Mouse (Mus musculus): ENCODE results near the gene Srpk2. TPM values are rescaled to one million over a fixed set of nuclear protein-coding genes. Genes with fewer than 3 reads are reported as not detected.
A peak's percentile ranks its signal among the peaks of the same experiment; 100 is the strongest.
"Not testable (repeated sequence)": the region's sequence is repeated elsewhere in the genome, so short reads cannot be mapped to it uniquely, and the experiment has no call there.

Gene Srpk2
- total and polyA plus RNA-seq, 3 experiments: 11.2 to 41.7 (median 16.9) TPM

- H3K4me1 ChIP-seq (ENCODE audit: control insufficient read depth in 1 of 2, insufficient read depth in 2 of 2, low read length in 2 of 2): peaks cover 24 to 34% of the 10 kb centered on the region in 2 experiments
- TF ChIP-seq CHD1 (IDR thresholded peaks at IDR 0.05; ENCODE audit: low read depth, low read length) (0 out of 2 replicates have a peak, but pooled peaks have one; percentile 71), RCOR1 (IDR thresholded peaks at IDR 0.05; ENCODE audit: low read depth, low read length) (0 out of 2 replicates have a peak, but pooled peaks have one; percentile 36), E2F4 (IDR thresholded peaks at IDR 0.05; ENCODE audit: borderline replicate concordance, low read depth, low read length) (no peak), MYB (IDR thresholded peaks at IDR 0.05; ENCODE audit: low read depth, low read length) (peak; percentile 31; the same call in 1 of the 2 replicates), TCF12 (IDR thresholded peaks at IDR 0.05; ENCODE audit: low read depth, low read length) (0 out of 2 replicates have a peak, but pooled peaks have one; percentile 36), MXI1 (IDR thresholded peaks at IDR 0.05; ENCODE audit: low read depth, low read length) (peak; percentile 53; the same call in 1 of the 2 replicates), EP300 (IDR thresholded peaks at IDR 0.05; ENCODE audit: low read depth in 1 of 2, low read length in 2 of 2) (peak; percentile 58 to 65; a peak in 2 of 4 replicates), SIN3A (IDR thresholded peaks at IDR 0.05; ENCODE audit: low read length) (peak; percentile 49), MAZ (IDR thresholded peaks at IDR 0.05; ENCODE audit: low read depth, low read length) (0 out of 2 replicates have a peak, but pooled peaks have one; percentile 43), MYC (IDR thresholded peaks at IDR 0.05; ENCODE audit: low read depth, low read length) (0 out of 2 replicates have a peak, but pooled peaks have one; percentile 14), GATA1 (IDR thresholded peaks at IDR 0.05; ENCODE audit: low read depth, low read length) (peak; percentile 75), HCFC1 (IDR thresholded peaks at IDR 0.05; ENCODE audit: low read depth, low read length) (0 out of 2 replicates have a peak, but pooled peaks have one; percentile 21), MEF2A (IDR thresholded peaks at IDR 0.05; ENCODE audit: extremely low read depth, insufficient replicate concordance, low read depth, low read length, poor library complexity, severe bottlenecking) (no peak), CHD2 (IDR thresholded peaks at IDR 0.05; ENCODE audit: low read length) (no peak), ETS1 (IDR thresholded peaks at IDR 0.05; ENCODE audit: low read depth, low read length) (peak; percentile 88)
- peak overlapping the region; percentile 58 for H3K27ac ChIP-seq (ENCODE audit: control insufficient read depth, low read depth, low read length)
- H3K79me2 ChIP-seq (ENCODE audit: control insufficient read depth, insufficient read depth, low read length, poor library complexity): 0 out of 2 replicates have a peak, but pooled peaks cover 2% of the 10 kb centered on the region
- peaks cover 0 to 28% of the 10 kb centered on the region in 2 experiments; a peak in 2 of 4 replicates for H3K36me3 ChIP-seq (ENCODE audit: control insufficient read depth in 1 of 2, insufficient read depth in 2 of 2, low read length in 2 of 2)
- peak overlapping the region; percentile 2; a peak in 1 of 4 replicates for H3K4me3 ChIP-seq (ENCODE audit: control insufficient read depth in 1 of 2, insufficient read depth in 1 of 2, low read depth in 2 of 2, low read length in 2 of 2)
- H3K27me3 ChIP-seq (ENCODE audit: control insufficient read depth in 1 of 2, insufficient read depth in 2 of 2, low read length in 2 of 2): no peaks in the 10 kb centered on the region
- DNase-seq (ENCODE audit: low read depth, low spot score): peak; percentile 68
- no peaks in the 10 kb centered on the region for H3K9me3 ChIP-seq (replicated peaks; ENCODE audit: insufficient read depth, low read length)
- peak overlapping the region; percentile 7 for H3K9ac ChIP-seq (ENCODE audit: control insufficient read depth, low read depth, low read length, poor library complexity, severe bottlenecking)
These were observed 87.1 kb downstream of the Srpk2 start for GRCm38 (mm10) chr5:23597260-23597864.

GRCm38 (mm10) chr5:23596326-23596965, 88.0 kb downstream of the Srpk2 start:
- H3K9ac ChIP-seq (ENCODE audit: control insufficient read depth, low read depth, low read length, poor library complexity, severe bottlenecking): no peak overlapping the region
- H3K4me1 ChIP-seq (ENCODE audit: control insufficient read depth in 1 of 2, insufficient read depth in 2 of 2, low read length in 2 of 2): peaks cover 24 to 31% of the 10 kb centered on the region in 2 experiments
- TF ChIP-seq GATA1 (IDR thresholded peaks at IDR 0.05; ENCODE audit: low read depth, low read length): peak; percentile 25; the same call in 1 of the 2 replicates
- TF ChIP-seq EP300 (IDR thresholded peaks at IDR 0.05; ENCODE audit: low read depth in 1 of 2, low read length in 2 of 2): peak in 1 of 2 experiments; percentile 14; a peak in 1 of 4 replicates
- no peak for TF ChIP-seq SMC3 (IDR thresholded peaks at IDR 0.05; ENCODE audit: low read depth, low read length)
- H3K4me3 ChIP-seq (ENCODE audit: control insufficient read depth in 1 of 2, insufficient read depth in 1 of 2, low read depth in 2 of 2, low read length in 2 of 2): no peak overlapping the region
- H3K27ac ChIP-seq (ENCODE audit: control insufficient read depth, low read depth, low read length): peak overlapping the region; percentile 58
- H3K79me2 ChIP-seq (ENCODE audit: control insufficient read depth, insufficient read depth, low read length, poor library complexity): 0 out of 2 replicates have a peak, but pooled peaks cover 2% of the 10 kb centered on the region
- H3K27me3 ChIP-seq (ENCODE audit: control insufficient read depth in 1 of 2, insufficient read depth in 2 of 2, low read length in 2 of 2): no peaks in the 10 kb centered on the region
- no peaks in the 10 kb centered on the region for H3K9me3 ChIP-seq (replicated peaks; ENCODE audit: insufficient read depth, low read length)
- peak; percentile 66 for DNase-seq (ENCODE audit: low read depth, low spot score)
- peaks cover 0 to 28% of the 10 kb centered on the region in 2 experiments; a peak in 2 of 4 replicates for H3K36me3 ChIP-seq (ENCODE audit: control insufficient read depth in 1 of 2, insufficient read depth in 2 of 2, low read length in 2 of 2)

GRCm38 (mm10) chr5:23590298-23590697, 94.1 kb downstream of the Srpk2 start:
- H3K27me3 ChIP-seq (ENCODE audit: control insufficient read depth in 1 of 2, insufficient read depth in 2 of 2, low read length in 2 of 2); H3K9ac ChIP-seq (ENCODE audit: control insufficient read depth, low read depth, low read length, poor library complexity, severe bottlenecking); H3K9me3 ChIP-seq (replicated peaks; ENCODE audit: insufficient read depth, low read length); H3K27ac ChIP-seq (ENCODE audit: control insufficient read depth, low read depth, low read length); H3K79me2 ChIP-seq (ENCODE audit: control insufficient read depth, insufficient read depth, low read length, poor library complexity); DNase-seq (ENCODE audit: low read depth, low spot score); H3K36me3 ChIP-seq (ENCODE audit: control insufficient read depth in 1 of 2, insufficient read depth in 2 of 2, low read length in 2 of 2); H3K4me3 ChIP-seq (ENCODE audit: control insufficient read depth in 1 of 2, insufficient read depth in 1 of 2, low read depth in 2 of 2, low read length in 2 of 2); H3K4me1 ChIP-seq (ENCODE audit: control insufficient read depth in 1 of 2, insufficient read depth in 2 of 2, low read length in 2 of 2): not testable (repeated sequence)
